Mouse (Mus musculus): ENCODE data around the gene Rnase4. TPM values are rescaled to one million over a fixed set of nuclear protein-coding genes. Genes with fewer than 3 reads are reported as not detected.

Gene Rnase4
- total RNA-seq, 1 experiment from 2014 or later, result 28.7 TPM

DNA sequence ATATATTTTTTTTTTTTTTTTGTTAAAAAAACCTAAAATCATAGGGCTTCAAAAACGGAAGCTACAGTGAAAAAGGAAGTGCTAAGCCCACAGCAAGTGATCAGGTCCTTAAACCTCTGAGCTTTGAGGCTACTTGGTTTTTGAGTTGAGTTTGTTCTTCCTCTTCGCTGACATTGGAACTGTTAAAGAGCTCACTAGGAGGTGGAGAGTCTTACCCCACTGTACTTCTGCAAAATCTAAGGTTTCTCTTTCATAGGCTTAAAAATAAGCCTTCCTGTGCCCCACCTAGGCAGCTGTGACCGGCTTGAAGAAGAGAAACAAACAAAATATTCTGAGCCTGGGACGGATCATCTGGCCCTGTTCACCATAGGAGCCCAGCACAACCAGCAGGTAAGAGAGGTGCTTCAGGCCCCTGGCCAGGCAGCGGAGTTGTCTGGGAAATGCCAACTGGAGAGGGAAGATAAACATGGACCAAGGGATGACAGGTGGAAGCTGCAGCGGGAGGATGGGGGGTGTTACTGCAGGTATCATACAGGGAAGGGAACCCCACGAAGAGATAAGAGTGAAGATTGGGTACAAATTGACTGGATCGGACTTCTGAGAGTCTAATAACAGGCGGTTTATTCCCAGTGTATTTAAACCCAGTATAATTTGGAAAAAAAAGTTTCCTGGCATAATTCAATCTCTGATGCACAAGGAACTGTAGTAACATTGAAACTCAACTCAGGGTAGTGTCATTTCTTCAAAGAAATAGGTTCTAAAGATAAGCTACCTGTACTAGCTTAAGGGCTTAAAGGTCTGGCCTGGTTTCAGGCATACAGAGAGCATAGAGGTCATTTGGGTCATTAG, 38.1 kb downstream of the Rnase4 start:
- DNase-seq, result no peak

DNA sequence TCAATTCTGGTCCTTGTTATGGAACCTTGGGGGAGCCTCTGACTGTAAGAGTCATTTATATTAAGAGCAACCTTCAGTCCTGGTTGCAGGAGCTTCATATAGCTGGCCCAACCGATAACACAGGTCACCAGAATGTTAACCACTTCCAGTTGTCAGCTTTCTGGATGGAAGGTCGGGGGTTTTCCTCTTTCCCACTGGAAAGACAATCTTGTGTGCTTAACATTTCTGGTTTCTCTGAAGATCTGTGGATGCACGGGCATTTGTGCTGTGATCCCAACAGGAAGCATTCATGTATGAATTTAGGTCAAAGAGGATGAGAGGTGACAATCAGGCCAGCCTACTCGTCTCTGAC, 38.7 kb downstream of the Rnase4 start:
- no peak for DNase-seq

DNA sequence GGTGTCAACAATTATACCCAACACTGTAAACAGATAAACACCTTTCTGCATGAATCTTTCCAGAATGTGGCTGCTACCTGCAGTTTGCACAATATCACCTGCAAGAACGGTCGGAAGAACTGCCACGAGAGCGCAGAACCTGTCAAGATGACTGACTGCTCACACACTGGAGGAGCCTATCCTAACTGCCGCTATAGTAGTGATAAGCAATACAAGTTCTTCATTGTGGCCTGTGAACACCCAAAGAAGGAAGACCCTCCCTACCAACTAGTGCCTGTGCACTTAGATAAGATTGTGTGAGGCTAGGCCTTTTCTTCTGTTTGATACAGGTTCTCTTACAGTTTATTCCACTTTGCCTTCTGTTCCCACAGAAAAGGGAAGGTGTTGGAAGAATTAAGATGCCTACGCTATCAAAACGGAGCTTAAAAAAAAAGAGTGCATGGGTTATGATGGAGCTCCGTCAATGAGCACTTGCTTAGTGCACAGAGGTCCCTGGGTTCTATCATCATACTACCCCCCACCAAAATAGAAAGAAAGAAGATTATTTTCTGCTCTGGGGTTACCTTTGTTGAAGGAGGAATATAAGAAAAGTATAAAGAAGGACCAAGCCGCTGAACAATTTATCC, 39.6 kb downstream of the Rnase4 start:
- no peak for DNase-seq

DNA sequence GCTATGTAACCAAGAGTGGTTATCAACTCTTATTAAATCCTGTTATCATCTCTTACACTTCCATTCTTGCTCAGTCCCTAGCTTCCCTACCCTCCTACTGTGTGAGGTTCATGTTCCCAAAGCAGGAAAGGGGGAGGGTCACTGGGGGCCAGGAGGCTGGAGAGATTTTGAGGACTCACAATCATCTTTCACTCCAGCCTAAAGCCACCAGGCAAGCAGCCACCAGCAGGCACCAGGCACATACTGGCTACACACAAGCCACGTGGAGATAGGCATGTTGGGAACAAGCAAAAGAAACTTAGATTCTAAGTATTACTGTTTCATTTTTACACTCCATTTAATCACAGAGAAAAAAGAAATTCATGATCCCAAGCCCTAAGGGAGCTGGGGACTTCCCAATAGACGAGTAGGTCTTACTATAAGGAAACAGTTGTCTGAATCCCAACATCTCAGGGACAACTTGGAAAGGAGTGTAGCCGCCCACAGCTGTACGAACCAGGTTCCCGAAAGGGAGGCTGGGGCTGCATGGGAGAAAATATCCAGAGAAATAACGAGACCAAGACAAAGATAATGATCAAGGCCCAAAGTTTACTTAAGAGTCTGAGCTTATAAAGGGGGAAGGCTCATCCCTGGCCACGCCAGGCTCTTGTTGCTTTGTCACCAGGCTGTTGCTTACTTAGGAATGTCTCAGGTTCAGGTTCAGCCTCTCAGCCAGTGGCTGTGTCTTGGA, 40.4 kb downstream of the Rnase4 start:
- no peak for DNase-seq

DNA sequence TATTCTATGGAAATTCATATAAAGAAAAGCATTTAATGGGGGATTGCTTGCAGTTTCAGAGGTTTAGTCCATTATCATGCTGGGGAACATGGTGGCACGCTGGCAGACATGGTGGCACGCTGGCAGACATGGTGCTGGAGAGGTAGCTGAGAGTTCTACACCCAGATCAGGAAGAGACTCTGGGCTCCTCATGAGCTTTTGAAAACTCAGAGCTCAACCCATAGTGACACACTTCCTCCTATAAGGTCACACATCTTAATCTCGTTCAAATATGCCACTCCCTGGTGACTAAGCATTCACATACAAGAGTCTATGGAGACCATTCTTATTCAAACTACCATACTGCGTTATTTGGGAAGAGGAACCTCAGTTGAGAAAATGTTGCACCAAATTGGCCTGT, 41.5 kb downstream of the Rnase4 start:
- DNase-seq, result no peak

DNA sequence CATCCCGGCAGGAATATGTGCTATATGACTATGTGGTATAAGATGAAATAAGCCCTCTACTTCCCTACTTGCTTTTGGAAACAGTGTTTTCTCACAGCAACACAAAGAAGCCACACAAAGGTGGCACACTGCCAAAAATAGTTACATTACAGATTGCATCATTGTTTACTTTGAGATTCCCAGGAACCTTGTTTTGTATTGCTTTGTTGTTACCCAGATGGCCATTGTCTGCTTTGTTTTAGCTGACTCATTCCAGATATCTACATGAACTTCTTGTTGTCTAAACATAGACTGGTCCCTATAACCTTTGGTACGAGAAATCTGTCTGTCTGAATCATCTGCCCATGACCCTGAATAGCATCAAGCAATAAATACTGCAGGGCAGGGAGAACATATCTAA, 49.5 kb downstream of the Rnase4 start:
- DNase-seq, result no peak

DNA sequence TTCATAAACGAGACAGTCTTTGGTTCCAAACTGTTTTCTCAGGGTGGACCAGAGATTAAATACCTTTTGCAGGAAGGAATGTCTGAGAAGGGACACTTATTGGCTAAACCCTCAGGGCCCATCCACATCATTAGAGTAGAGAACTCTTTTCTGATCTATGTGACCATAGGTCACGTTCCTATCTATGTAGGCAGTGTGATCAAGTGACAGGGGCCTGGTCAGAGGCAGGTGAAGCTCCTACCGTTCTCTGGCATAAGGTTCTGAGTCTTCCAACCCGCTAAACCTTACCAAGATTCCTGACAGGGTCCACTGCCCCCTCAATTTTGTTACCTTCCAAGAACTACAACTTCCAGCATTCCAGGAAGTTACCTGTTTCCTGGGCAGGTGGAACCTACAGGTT, 51.2 kb downstream of the Rnase4 start:
- DNase-seq, result no peak

DNA sequence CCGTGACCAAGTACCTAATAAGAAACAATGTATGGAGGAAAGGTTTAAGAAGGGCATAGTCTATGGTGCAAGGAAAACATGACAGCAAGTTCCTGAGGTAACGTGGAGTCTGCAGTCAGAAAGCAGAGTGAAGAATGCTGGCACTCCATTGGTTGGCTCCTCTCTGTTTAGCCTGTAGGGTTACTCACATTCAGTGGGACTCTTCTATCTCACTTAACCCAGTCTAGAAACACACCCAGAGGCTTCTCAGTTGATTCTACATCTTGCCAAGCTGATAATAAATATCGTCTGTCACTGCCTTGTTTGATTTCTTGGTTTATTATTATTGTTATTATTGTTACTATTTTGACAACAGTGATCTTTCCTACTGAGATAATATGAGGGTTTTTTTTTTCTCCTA, 51.7 kb downstream of the Rnase4 start:
- DNase-seq, result no peak

DNA sequence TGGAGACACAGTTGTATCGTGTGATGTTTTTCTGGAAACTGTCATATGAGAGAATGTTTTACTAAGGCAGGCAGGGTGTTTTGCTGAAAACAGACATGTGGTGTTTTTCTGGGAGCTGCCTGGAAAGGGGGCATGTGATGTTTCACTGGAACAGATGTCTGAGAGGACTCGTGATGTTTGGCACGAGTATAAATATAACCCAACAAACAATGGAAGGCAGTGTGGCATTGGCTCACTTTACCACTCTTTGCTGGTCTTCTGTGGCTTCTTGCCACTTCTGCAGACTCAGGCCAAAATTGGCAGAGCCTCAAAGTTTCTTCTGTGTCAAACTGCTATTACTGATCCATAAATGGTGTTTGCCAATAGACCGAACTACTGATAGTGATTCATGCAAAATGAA, 52.4 kb downstream of the Rnase4 start:
- DNase-seq, result no peak

DNA sequence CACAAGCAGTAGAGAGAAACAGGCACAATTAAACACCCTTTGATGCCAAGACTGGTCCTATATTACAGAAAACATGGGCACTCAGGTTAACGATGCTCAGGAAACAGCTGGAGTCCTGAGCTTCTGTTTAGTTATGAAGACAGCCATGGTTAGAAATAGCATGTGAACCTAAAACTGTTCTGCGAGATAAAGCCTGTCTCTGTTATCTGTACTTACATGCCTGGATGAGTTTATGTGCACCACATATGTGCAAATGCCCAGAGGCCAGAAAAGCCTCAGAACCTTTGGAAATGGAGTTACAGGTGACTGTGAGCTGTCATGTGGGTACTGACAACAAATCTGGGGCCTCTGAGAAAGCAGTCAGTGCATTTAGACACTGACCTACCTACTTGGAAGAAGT, 53.1 kb downstream of the Rnase4 start:
- DNase-seq, result no peak

DNA sequence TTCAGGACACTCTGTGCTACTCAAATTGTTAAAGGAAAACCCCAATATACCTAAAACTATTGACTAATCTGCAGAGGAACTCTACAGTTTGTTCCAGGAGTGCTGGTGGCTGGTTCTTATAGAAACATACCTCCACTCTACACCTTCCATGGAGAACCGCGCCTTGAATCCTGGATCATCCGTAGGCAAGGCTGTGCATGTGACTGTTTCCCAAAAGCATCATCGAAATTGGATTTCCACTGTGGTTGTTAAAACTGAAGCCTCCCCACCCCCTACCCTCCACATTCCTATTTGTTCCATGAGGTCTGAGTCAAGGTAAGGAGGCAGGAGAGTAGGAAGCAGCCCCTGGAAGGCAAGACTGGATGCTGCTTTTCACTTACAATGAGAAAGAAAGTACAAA, 53.6 kb downstream of the Rnase4 start:
- no peak for DNase-seq

DNA sequence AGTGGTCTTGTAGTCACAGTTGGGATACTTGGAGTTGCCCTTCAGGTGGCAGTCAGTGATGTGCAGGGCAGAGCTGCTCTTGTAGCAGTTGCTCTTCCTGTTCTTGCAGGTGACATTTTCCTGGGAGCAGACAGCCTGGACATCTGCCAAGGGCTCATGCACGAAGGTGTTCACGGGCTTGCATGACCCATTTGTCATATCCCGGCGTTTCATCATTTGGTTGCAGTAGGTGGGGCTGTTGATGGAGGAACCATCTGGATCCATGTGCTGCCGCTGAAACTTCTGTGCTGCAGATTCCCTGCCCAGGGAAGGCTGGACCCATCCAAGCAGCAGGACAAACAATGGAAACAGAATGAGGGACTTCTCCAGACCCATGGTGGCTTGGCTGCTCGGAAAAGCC, 54.6 kb downstream of the Rnase4 start:
- no peak for DNase-seq

DNA sequence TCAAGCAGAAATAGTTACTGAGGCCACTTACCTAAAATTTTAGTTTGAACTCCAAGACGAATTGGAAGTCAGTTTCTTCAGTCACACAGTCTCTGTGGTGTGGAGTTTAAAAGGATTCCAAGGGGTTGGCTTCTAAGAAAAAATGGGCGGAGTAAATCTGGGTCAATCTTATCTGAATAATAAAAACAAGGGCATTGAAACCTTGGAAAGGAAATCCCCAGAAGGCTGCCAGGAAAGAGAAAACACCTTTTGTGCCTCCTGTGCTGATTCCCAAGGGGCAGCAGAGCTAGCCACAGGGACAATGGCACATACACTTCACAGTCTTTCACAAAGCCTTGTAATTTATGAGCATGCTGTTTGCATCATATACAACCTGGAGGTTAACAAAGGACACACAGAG, 55.8 kb downstream of the Rnase4 start, which contains the start of gene Rnase1:
TSS of gene Rnase1 (minus strand) at position 101 of the 400 bp plus-strand sequence.
- DNase-seq, result no peak

DNA sequence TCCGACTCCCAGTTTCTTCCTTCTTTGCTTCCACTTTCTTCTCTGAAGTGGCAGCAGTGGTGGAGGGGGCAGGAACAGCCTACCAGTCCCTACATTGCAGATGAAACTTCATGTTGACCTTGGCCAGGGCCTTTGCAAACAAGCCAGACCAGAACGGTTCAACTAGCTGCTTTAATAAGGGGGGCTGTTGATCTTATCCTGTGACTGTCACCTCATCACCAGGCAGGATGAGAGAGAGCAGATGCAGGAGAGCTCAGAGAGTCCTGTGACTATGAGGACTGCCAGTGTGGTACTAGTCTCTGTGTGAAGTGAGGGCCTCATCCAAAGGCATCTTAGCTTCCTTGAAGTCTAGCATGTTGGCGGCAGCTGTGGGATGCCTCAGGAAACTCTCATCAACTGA, 57.1 kb downstream of the Rnase4 start:
- no peak for DNase-seq

DNA sequence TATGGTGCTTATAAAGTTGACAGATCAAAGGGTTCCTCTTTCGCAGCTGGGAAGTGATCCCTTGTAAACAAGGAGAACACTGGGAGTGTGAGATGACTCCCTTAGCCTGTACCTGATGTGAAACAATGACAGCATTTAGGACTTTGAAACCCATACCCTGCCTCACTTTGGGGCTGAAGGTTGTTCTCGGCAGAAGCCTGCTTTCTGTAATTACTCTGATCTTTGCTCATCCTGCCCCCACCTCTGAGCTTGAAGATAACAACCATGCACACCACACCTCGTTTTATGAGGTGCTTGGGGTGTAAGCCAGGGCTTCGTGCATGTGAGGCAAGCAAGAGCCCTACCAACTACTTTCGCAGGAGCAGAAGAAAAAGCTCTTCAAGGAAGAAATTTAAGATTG, 58.3 kb downstream of the Rnase4 start:
- no peak for DNase-seq

DNA sequence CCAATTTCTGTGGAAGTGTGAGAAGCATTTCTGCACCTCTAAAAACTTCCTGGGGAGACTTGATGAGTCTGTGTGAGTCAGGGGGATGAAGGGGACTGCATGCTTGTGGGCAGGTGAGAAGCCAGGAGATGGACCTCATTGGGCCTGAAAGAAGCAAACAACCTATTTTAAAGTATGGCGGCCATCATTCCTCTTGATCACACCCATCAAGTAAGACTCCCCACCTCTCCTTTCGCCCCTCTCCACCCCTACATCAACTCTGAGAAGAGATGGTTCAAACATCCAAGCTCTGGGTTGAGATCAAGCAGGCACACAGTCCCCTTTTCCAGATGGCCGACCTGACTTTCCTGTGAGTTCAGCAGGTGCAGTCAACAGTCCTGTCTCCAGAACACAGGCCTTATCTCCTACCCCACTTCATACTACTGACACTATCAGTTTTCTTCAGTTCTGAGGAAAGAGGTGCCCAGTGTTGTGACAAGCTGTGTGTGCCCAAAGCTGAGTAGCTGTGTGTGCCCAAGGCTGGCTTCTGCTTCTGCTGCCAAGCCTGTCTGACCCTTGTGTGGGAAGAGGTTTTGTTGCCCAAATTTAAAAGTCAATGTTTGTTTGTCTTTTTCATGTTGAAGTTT, 59.4 kb downstream of the Rnase4 start:
- no peak for DNase-seq

DNA sequence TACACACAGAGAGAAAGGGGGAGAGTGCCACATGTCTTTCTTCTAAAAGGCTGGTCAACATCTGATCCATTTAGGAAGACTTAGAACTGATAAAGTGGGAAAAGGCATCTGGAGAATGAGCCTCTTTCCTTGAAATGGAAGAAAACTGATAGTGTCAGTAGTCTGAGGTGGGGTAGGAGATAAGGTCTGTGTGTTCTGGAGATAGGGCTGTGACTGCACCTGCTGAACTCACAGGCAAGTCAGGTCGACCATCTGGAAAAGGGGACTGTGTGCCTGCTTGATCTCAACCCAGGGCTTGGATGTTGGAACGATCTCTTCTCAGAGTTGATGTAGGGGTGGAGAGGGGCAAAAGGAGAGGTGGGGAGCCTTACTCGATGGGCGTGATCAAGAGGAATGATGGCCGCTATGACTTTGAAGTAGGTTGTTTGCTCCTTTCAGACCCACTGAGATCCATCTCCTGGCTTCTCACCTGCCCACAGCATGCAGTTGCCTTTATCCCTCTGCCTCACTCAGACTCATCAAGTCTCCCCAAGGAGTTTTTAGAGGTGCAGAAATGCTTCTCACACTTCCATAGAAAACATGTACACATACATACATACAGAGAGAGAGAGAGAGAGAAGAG, 61.5 kb downstream of the Rnase4 start:
- DNase-seq, result no peak

Other genes with a start within 250 kb of the Rnase4 start
- gene Tep1, start 220.5 kb upstream of the Rnase4 start, total RNA-seq (2021), result 27.1 and 28.2 TPM in 2 replicates
- 0.62 and 2.2 TPM in 2 replicates for gene Klhl33, start 193.6 kb upstream of the Rnase4 start, total RNA-seq (2021)
- 50.2 and 57.2 TPM in 2 replicates for gene Osgep, start 166.2 kb upstream of the Rnase4 start, total RNA-seq (2021)
- 81.3 and 86.8 TPM in 2 replicates for gene Apex1, start 166.1 kb upstream of the Rnase4 start, total RNA-seq (2021)
- gene Pip4p1, start 160.2 kb upstream of the Rnase4 start, total RNA-seq (2021), result 75.5 and 78.7 TPM in 2 replicates
- 47.6 and 55.1 TPM in 2 replicates for gene Pnp, start 160.0 kb upstream of the Rnase4 start, total RNA-seq (2021)
- gene Gm49342, start 146.6 kb upstream of the Rnase4 start, total RNA-seq (2021), result 23.0 and 43.4 TPM in 2 replicates
- 3.6 and 4.1 TPM in 2 replicates for gene Pnp2, start 135.1 kb upstream of the Rnase4 start, total RNA-seq (2021)
- 0.55 TPM in 1 of 2 replicates, not detected in the other for gene Rnase10, start 83.3 kb upstream of the Rnase4 start, total RNA-seq (2021)
- gene Rnase9, start 49.2 kb upstream of the Rnase4 start, total RNA-seq (2021), result not detected in 2 replicates
- gene Rnase11, start 40.9 kb upstream of the Rnase4 start, total RNA-seq (2021), result not detected in 2 replicates
- not detected in 2 replicates for gene Rnase12, start 33.4 kb upstream of the Rnase4 start, total RNA-seq (2021)
- gene Olfr750, start 16.6 kb upstream of the Rnase4 start, total RNA-seq (2021), result not detected in 2 replicates
- gene Ang, start 73 bp downstream of the Rnase4 start, total RNA-seq (2021), result 3.3 and 4.4 TPM in 2 replicates
- gene Eddm3b, start 23.3 kb downstream of the Rnase4 start, total RNA-seq (2021), result not detected in 2 replicates
- gene Rnase6, start 32.8 kb downstream of the Rnase4 start, total RNA-seq (2021), result 0.94 TPM in 1 of 2 replicates, not detected in the other
- gene Rnase1, start 55.7 kb downstream of the Rnase4 start, total RNA-seq (2021), result not detected in 2 replicates
- gene Rnase2b, start 71.2 kb downstream of the Rnase4 start, total RNA-seq (2021), result not detected in 2 replicates
- not detected in 2 replicates for gene Ang2, start 108.1 kb downstream of the Rnase4 start, total RNA-seq (2021)
- gene Ear14, start 112.3 kb downstream of the Rnase4 start, total RNA-seq (2021), result not detected in 2 replicates
- 0.97 TPM in 1 of 2 replicates, not detected in the other for gene Rnase2a, start 165.0 kb downstream of the Rnase4 start, total RNA-seq (2021)

All from adrenal gland, postnatal 25 days (tissue).